Mouse (Mus musculus) heart, postnatal 0 days (tissue): ENCODE measurements around the gene Ing3.

Experiments used
- CTCF ChIP-seq: IDR thresholded peaks from 2 replicates; pipeline ENCODE4 v1.5.1; 2016; ENCODE audit warnings: antibody characterized with exemption, control low read depth, low read depth
- EP300 ChIP-seq: IDR thresholded peaks from 2 replicates; pipeline ENCODE4 v1.6.1; 2016; ENCODE audit warnings: antibody characterized with exemption, low read depth

GRCm38 (mm10) chr6:21949226-21949731 lies at the start of gene Ing3:
- TF ChIP-seq CTCF (no peak), EP300 (no peak; the same call in 1 of the 2 replicates)
